Mouse (Mus musculus): ENCODE results near the gene Crybg1.
"Not testable (repeated sequence)": the region's sequence is repeated elsewhere in the genome, so short reads cannot be mapped to it uniquely, and the experiment has no call there.

DNA sequence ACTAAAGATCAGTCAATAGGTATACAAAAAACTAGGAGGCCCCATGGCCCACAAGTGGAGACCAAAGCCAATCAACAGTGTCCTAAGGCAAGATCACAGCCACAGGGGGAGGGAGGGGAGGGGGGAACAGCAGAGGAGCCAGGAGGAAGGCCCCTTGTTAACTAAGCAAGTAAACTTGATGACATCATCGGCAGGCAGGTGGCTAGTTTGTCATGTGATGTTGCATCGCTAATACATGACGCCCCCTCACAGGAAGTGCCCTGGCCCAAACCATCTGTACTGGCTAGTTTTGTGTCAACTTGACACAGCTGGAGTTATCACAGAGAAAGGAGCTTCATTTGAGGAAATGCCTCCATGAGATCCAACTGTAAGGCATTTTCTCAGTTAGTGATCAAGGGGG lies 167.9 kb downstream of the Crybg1 start:
- not testable (repeated sequence) for TF ChIP-seq MAX (IDR thresholded peaks at IDR 0.05; ENCODE audit: low read length); CTCF (IDR thresholded peaks at IDR 0.05 in 2 of 3, conservative IDR thresholded peaks at IDR 0.05 in 1 of 3; ENCODE audit: control insufficient read depth in 1 of 3, insufficient read depth in 1 of 3, low read depth in 2 of 3, low read length in 3 of 3, poor library complexity in 1 of 3, severe bottlenecking in 1 of 3); POLR2A (IDR thresholded peaks at IDR 0.05; ENCODE audit: control insufficient read depth in 1 of 2, insufficient read depth in 1 of 2, low read depth in 1 of 2, low read length in 2 of 2, poor library complexity in 1 of 2); ZNF384 (IDR thresholded peaks at IDR 0.05; ENCODE audit: low read depth, low read length); EP300 (IDR thresholded peaks at IDR 0.05; ENCODE audit: low read depth in 1 of 2, low read length in 2 of 2); MAZ (IDR thresholded peaks at IDR 0.05; ENCODE audit: low read depth, low read length)
